In the genomic region with DNA sequence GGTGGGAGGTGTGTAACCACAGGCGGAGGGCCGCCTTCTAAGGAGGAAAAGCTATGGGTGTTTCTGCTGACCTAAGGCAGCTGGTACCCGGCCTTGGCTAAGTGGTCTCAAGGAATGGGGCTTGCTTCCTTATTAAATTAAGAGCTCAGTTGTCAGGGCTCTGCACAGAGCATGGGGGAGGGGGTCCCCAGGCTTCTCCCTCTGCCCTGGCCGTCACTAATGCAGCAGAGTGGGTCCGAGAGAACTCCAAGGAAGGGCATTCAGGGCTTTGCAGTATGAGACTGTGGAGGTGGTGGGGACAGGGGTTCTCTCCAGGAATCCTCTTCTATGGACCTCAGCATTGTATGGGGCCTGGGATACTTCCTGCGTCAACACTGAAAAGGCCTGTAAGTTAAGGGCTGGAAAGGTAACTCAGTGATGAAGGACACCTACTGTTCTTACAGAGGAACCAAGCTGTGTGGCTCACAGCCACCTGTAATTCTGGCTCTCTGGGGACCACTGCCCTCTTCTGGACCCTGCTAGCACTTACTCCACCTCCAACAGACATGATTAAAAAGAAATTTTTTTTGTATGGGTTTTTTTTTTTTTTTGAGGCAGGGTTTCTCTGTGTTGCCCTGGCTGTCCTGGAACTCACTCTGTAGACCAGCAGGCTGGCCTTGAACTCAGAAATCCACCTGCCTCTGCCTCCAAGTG, we compare ENCODE assay signal across 14 mouse cellular contexts. TPM values are rescaled to one million over a fixed set of nuclear protein-coding genes. Genes with fewer than 3 reads are reported as not detected.
DNase-seq lines count a peak whose midpoint lies in the region; ATAC-seq lines count a peak whose summit lies in the region.
"Had no signal": no experiment of that assay in that cellular context is flagged by ENCODE, and none has a peak within 500 bp of the region (broad histone marks: within the 10 kb centered on the region; RNA-seq: fewer than 3 reads in every experiment).

No protein-coding gene starts in this region.

- whole genome bisulfite sequencing in forebrain, embryonic 12.5 days: 75% methylated on average over 6 of the region's 6 CpGs

- ATAC-seq in CD4-positive, CD25-positive, alpha-beta regulatory T cell, adult 4 months: peak; percentile 15
- 0 out of 2 replicates have a peak, but pooled peaks have one; percentile 41 for ATAC-seq in megakaryocyte progenitor cell, adult 5-6 weeks (replicated peaks; ENCODE audit: poor library complexity)
- no peak for ATAC-seq in activated CD4-positive, CD25-positive, alpha-beta regulatory T cell, adult 4 months
- no peak for ATAC-seq in forebrain, embryonic 12.5 days (ENCODE audit: low FRiP score)
- ATAC-seq: intestine, embryonic 15.5 days had no signal

- H3K4me2 ChIP-seq in forebrain, embryonic 12.5 days: no peak overlapping the region
- H3K4me2 ChIP-seq: intestine, embryonic 15.5 days; limb, embryonic 15.5 days had no signal

- no peaks in the 10 kb centered on the region for H3K4me1 ChIP-seq in forebrain, embryonic 12.5 days
- H3K4me1 ChIP-seq: intestine, embryonic 15.5 days had no signal

- peaks cover 4% of the 10 kb centered on the region for H3K27me3 ChIP-seq in forebrain, embryonic 12.5 days
- H3K27me3 ChIP-seq: intestine, embryonic 15.5 days had no signal

- no peaks in the 10 kb centered on the region for H3K36me3 ChIP-seq in forebrain, embryonic 12.5 days (replicated peaks)
- H3K36me3 ChIP-seq: intestine, embryonic 15.5 days; limb, embryonic 15.5 days had no signal

- 0 out of 2 replicates have a peak, but pooled peaks cover 2% of the 10 kb centered on the region for H3K9me3 ChIP-seq in forebrain, embryonic 12.5 days
- H3K9me3 ChIP-seq: intestine, embryonic 15.5 days; limb, embryonic 15.5 days had no signal

- DNase-seq in kidney, postnatal 10 days: peak; percentile 44
- DNase-seq in kidney, adult 18-20 months: no peak
- peak; percentile 46 for DNase-seq in R1 (ENCODE audit: low read depth, low spot score)
- DNase-seq in layer of hippocampus, adult 18-20 months (ENCODE audit: low spot score in 2 of 2): no peak
- DNase-seq: adrenal gland, postnatal 10 days; cerebellum, postnatal 25 days; right cerebral cortex, adult 18-20 months had no signal

- no peak overlapping the region for H3K27ac ChIP-seq in forebrain, embryonic 12.5 days
- H3K27ac ChIP-seq: intestine, embryonic 15.5 days; limb, embryonic 15.5 days had no signal

- H3K4me3 ChIP-seq in forebrain, embryonic 12.5 days (replicated peaks): no peak overlapping the region
- H3K4me3 ChIP-seq: intestine, embryonic 15.5 days; limb, embryonic 15.5 days had no signal

- no peak overlapping the region for H3K9ac ChIP-seq in forebrain, embryonic 12.5 days
- H3K9ac ChIP-seq: intestine, embryonic 15.5 days; limb, embryonic 15.5 days had no signal

RNA-seq across cellular contexts. Expression of gene Gm11077, which starts 19.5 kb away (rescaled TPM):
- not detected for polyA plus RNA-seq in CD4-positive, CD25-positive, alpha-beta regulatory T cell, adult 4 months (2017; shearing (Covaris generic))
- not detected in 2 replicates for total RNA-seq in megakaryocyte progenitor cell, adult 5-6 weeks (2015)
- not detected in 2 replicates for total RNA-seq in megakaryocyte progenitor cell, adult 5-6 weeks (2017)
- not detected for polyA plus RNA-seq in activated CD4-positive, CD25-positive, alpha-beta regulatory T cell, adult 4 months (2017; shearing (Covaris generic))
- not detected for total RNA-seq in layer of hippocampus, adult 18-20 months (2021)
- polyA plus RNA-seq in forebrain, embryonic 12.5 days (2016; fragmentation: Nextera tagmentation; extraction: Ambion mirVana): not detected in 2 replicates
- total RNA-seq: adrenal gland, postnatal 10 days; monocyte, adult 5-6 weeks had no signal
- polyA plus RNA-seq: intestine, embryonic 15.5 days; limb, embryonic 15.5 days had no signal

Comparison
In these comparisons a context has a peak if more than half of its experiments do, and no peak if none do; other contexts are left out.
1. DNase-seq: peak in kidney, postnatal 10 days (single experiment) and R1 (single experiment); none in kidney, adult 18-20 months (single experiment) and layer of hippocampus, adult 18-20 months (0 of 2).
2. ATAC-seq: peak in CD4-positive, CD25-positive, alpha-beta regulatory T cell, adult 4 months (single experiment) and megakaryocyte progenitor cell, adult 5-6 weeks (single experiment); none in activated CD4-positive, CD25-positive, alpha-beta regulatory T cell, adult 4 months (single experiment) and forebrain, embryonic 12.5 days (single experiment).